Mouse (Mus musculus): ENCODE measurements around the gene Rpl9. TPM values are rescaled to one million over a fixed set of nuclear protein-coding genes. Genes with fewer than 3 reads are reported as not detected.
A peak's percentile ranks its signal among the peaks of the same experiment; 100 is the strongest.

Rpl9 gene
- polyA plus RNA-seq, 1 experiment from 2014 or later = 925 TPM

DNA sequence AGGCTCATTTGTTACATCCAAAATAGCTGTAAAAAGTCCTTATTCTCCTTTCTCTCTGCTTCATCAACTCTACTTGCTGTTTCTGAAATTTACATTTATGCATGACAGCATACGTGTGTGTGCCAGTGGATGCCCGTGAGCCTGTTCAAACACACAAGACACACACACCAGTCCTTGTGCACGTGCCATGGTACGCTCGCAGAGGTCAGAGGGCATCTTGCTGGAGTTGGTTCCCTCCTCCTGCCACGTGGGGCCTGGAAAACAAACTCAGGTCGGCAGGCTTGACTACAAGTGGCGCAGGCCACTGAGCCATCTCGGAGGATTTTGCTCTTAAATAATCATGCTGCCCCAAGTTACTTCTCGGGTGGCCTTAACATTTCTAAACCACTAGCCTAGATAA, 40.7 kb downstream of the Rpl9 start:
- Histone ChIP-seq H3K27ac (ENCODE audit: low read depth, low read length) (no peak overlapping the region), H3K27me3 (replicated peaks; ENCODE audit: control insufficient read depth, insufficient read depth, low read length) (no peaks in the 10 kb centered on the region), H3K36me3 (ENCODE audit: control insufficient read depth, insufficient read depth, low read length) (no peaks in the 10 kb centered on the region), H3K9ac (ENCODE audit: low read length) (no peak overlapping the region), H3K4me3 (ENCODE audit: low read depth, low read length) (no peak overlapping the region), H3K4me1 (ENCODE audit: control insufficient read depth, insufficient read depth, low read length) (no peaks in the 10 kb centered on the region), H3K9me3 (replicated peaks; ENCODE audit: control insufficient read depth, low read length) (no peaks in the 10 kb centered on the region), H3K4me2 (ENCODE audit: low read length) (no peak overlapping the region)
- DNase-seq (ENCODE audit: low spot score) (no peak), ATAC-seq (no peak)
- 76% methylated on average over 10 of the region's 10 CpGs for WGBS

DNA sequence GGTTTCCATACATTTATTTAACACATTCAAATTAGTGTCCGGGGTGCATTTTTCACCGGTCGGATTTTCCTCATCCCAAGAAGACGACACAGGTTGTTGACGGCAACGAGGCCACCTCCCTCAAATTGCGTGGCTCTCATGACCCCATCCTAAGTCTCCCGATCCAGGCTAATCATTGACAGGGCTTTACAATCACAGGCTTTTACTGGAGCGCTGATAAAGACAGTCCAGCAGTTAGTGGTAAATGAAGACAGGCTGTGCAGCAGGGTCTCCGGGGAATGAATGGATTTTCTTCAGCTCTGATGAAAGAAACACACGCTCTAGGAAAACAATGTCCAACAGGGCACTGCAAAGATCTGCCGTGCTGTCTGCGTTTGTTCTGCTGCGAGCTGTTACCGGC, 43.1 kb downstream of the Rpl9 start, which contains the start of gene Klb:
TSS of gene Klb (plus strand) at position 147 of the 400 bp plus-strand sequence.
- H3K27ac ChIP-seq (ENCODE audit: low read depth, low read length) = no peak within 1 kb of the TSS
- no peaks in the 10 kb centered on the region for H3K27me3 ChIP-seq (replicated peaks; ENCODE audit: control insufficient read depth, insufficient read depth, low read length)
- H3K4me2 ChIP-seq (ENCODE audit: low read length) = no peak within 1 kb of the TSS
- no peak for ATAC-seq
- H3K36me3 ChIP-seq (ENCODE audit: control insufficient read depth, insufficient read depth, low read length) = no peaks in the 10 kb centered on the region
- 64% methylated on average over 15 of the region's 15 CpGs for WGBS
- no peak within 1 kb of the TSS for H3K4me3 ChIP-seq (ENCODE audit: low read depth, low read length)
- H3K9me3 ChIP-seq (replicated peaks; ENCODE audit: control insufficient read depth, low read length) = no peaks in the 10 kb centered on the region
- H3K9ac ChIP-seq (ENCODE audit: low read length) = peak within 1 kb of the TSS; percentile 14; the same call in 1 of the 2 replicates
- DNase-seq (ENCODE audit: low spot score) = no peak
- H3K4me1 ChIP-seq (ENCODE audit: control insufficient read depth, insufficient read depth, low read length) = no peaks in the 10 kb centered on the region

DNA sequence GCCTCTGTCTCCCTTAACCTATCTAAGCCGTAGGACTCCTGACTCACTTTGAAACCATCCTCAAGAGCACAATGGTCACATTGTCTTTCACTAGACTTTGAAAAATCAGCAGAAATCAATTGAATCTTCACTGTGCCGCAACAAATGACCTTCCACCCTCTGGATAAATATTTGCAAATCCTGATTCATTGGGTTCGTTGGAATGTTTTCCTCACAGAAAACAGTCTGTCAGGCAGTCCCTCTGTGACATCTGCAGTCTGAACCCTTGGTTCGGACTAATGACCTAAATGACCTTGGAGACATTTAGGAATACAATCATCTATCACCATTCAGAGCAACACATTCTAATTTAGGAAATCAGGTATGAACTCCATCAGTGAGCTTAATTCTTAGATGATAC, 51.1 kb downstream of the Rpl9 start:
- DNase-seq (ENCODE audit: low spot score) (no peak), ATAC-seq (no peak)
- Histone ChIP-seq H3K9ac (ENCODE audit: low read length) (no peak overlapping the region), H3K36me3 (ENCODE audit: control insufficient read depth, insufficient read depth, low read length) (no peaks in the 10 kb centered on the region), H3K9me3 (replicated peaks; ENCODE audit: control insufficient read depth, low read length) (no peaks in the 10 kb centered on the region), H3K4me2 (ENCODE audit: low read length) (no peak overlapping the region), H3K4me1 (ENCODE audit: control insufficient read depth, insufficient read depth, low read length) (no peaks in the 10 kb centered on the region), H3K27ac (ENCODE audit: low read depth, low read length) (no peak overlapping the region), H3K4me3 (ENCODE audit: low read depth, low read length) (no peak overlapping the region), H3K27me3 (replicated peaks; ENCODE audit: control insufficient read depth, insufficient read depth, low read length) (no peaks in the 10 kb centered on the region)
- 73% methylated on average over 4 of the region's 4 CpGs for WGBS

DNA sequence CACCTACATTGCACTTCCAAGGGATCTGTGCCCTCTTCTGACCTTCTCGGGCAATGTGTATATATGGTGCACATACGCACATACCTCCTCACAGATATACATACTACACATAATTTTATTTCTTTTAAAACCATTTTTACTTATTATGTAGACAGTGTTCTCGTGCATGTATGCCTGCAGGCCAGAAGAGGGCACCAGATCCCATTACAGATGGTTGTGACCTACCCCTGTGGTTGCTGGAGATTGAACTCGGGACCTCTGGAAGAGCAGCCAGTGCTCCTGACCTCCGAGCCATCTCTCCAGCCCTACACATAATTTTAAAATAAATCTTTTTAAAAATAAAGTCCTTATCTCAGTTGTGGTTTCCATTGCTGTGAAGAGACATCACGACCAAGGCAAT, 52.9 kb downstream of the Rpl9 start:
- no peak overlapping the region for H3K9ac ChIP-seq (ENCODE audit: low read length)
- no peaks in the 10 kb centered on the region for H3K9me3 ChIP-seq (replicated peaks; ENCODE audit: control insufficient read depth, low read length)
- no peaks in the 10 kb centered on the region for H3K36me3 ChIP-seq (ENCODE audit: control insufficient read depth, insufficient read depth, low read length)
- H3K4me1 ChIP-seq (ENCODE audit: control insufficient read depth, insufficient read depth, low read length) = no peaks in the 10 kb centered on the region; the same call in 1 of the 2 replicates
- WGBS = 85% methylated on average over 6 of the region's 6 CpGs
- no peaks in the 10 kb centered on the region for H3K27me3 ChIP-seq (replicated peaks; ENCODE audit: control insufficient read depth, insufficient read depth, low read length)
- H3K27ac ChIP-seq (ENCODE audit: low read depth, low read length) = no peak overlapping the region
- H3K4me3 ChIP-seq (ENCODE audit: low read depth, low read length) = no peak overlapping the region
- H3K4me2 ChIP-seq (ENCODE audit: low read length) = no peak overlapping the region
- no peak for DNase-seq (ENCODE audit: low spot score)
- ATAC-seq = no peak

Other genes starting within 250 kb of the Rpl9 start
- gene Wdr19, start 191.7 kb downstream of the Rpl9 start, polyA plus RNA-seq (2014; fragmentation: Nextera tagmentation; extraction: Ambion mirVana) = 10.3 and 10.4 TPM in 2 replicates
- gene Rfc1, start 55.8 kb downstream of the Rpl9 start, polyA plus RNA-seq (2014; fragmentation: Nextera tagmentation; extraction: Ambion mirVana) = 39.6 and 39.7 TPM in 2 replicates
- 0.15 TPM in 1 of 2 replicates, not detected in the other for gene Klb, start 43.1 kb downstream of the Rpl9 start, polyA plus RNA-seq (2014; fragmentation: Nextera tagmentation; extraction: Ambion mirVana)
- gene Lias, start 53 bp upstream of the Rpl9 start, polyA plus RNA-seq (2014; fragmentation: Nextera tagmentation; extraction: Ambion mirVana) = 67.6 and 72.3 TPM in 2 replicates
- 51.1 and 51.3 TPM in 2 replicates for gene Ugdh, start 44.5 kb upstream of the Rpl9 start, polyA plus RNA-seq (2014; fragmentation: Nextera tagmentation; extraction: Ambion mirVana)
- gene Gm43552, start 101.4 kb upstream of the Rpl9 start, polyA plus RNA-seq (2014; fragmentation: Nextera tagmentation; extraction: Ambion mirVana) = not detected in 2 replicates
- 199 and 205 TPM in 2 replicates for gene Smim14, start 145.7 kb upstream of the Rpl9 start, polyA plus RNA-seq (2014; fragmentation: Nextera tagmentation; extraction: Ambion mirVana)
- 154 and 165 TPM in 2 replicates for gene Ube2k, start 145.8 kb upstream of the Rpl9 start, polyA plus RNA-seq (2014; fragmentation: Nextera tagmentation; extraction: Ambion mirVana)

All from forebrain, embryonic 14.5 days (tissue).